Mouse (Mus musculus) stomach, embryonic 15.5 days (tissue): ENCODE data around the gene Dync1i1. TPM values are rescaled to one million over a fixed set of nuclear protein-coding genes. Genes with fewer than 3 reads are reported as not detected.

Experiments used
- ATAC-seq: fragments of 200-750 bp; cut with Nextera tagmentation; 2 replicates; pipeline ENCODE4 v1.8.0; 2017; ENCODE audit warnings: low read depth, moderate number of reproducible peaks, moderate TSS enrichment; ENCODE audit not compliant: insufficient read depth, low FRiP score
- H3K27ac ChIP-seq: fragments of 300-500 bp; sonication (generic); 2 replicates; pipeline ENCODE4 v1.5.1; 2015; ENCODE audit warnings: mild to moderate bottlenecking, inconsistent platforms
- H3K27me3 ChIP-seq: fragments of 300-500 bp; sonication (generic); replicated peaks from 2 replicates; pipeline ENCODE4 v1.6.1; 2015; ENCODE audit warnings: inconsistent platforms
- H3K36me3 ChIP-seq: fragments of 300-500 bp; sonication (generic); 2 replicates; pipeline ENCODE4 v1.6.1; 2015; ENCODE audit warnings: inconsistent platforms
- H3K4me1 ChIP-seq: fragments of 300-500 bp; sonication (generic); 2 replicates; pipeline ENCODE4 v1.6.1; 2015; ENCODE audit warnings: inconsistent platforms
- H3K4me2 ChIP-seq: fragments of 300-500 bp; sonication (generic); 2 replicates; pipeline ENCODE4 v1.6.1; 2015; ENCODE audit warnings: mild to moderate bottlenecking, inconsistent platforms
- H3K4me3 ChIP-seq: fragments of 300-500 bp; sonication (generic); replicated peaks from 2 replicates; pipeline ENCODE4 v1.5.1; 2015; ENCODE audit warnings: inconsistent platforms
- H3K9ac ChIP-seq: fragments of 300-500 bp; sonication (generic); 2 replicates; pipeline ENCODE4 v1.6.1; 2015; ENCODE audit warnings: inconsistent platforms
- H3K9me3 ChIP-seq: fragments of 300-500 bp; sonication (generic); 2 replicates; pipeline ENCODE4 v1.6.1; 2016; ENCODE audit warnings: inconsistent platforms
- WGBS: fragments of 180-500 bp; shearing (Covaris S2); methylation state at CpG from one replicate; pipeline ENCODE4 v1.1.7; 2015; 5-methylcytosine and 5-hydroxymethylcytosine counted together
- polyA plus RNA-seq: library from polyadenylated mRNA; unstranded; fragments of >200 nt; fragmentation: Nextera tagmentation; extraction: Ambion mirVana; gene quantifications from 2 replicates; pipeline ENCODE4 v1.2.1, GENCODE M21; 2015

The Dync1i1 gene
- polyA plus RNA-seq, 1 experiment from 2014 or later, result 1.2 TPM

- no peaks in the 10 kb centered on the region for H3K9me3 ChIP-seq
- H3K27ac ChIP-seq, result no peak overlapping the region
- no peaks in the 10 kb centered on the region for H3K4me1 ChIP-seq
- H3K36me3 ChIP-seq, result no peaks in the 10 kb centered on the region
- H3K4me3 ChIP-seq, result no peak overlapping the region
- no peak for ATAC-seq
- H3K9ac ChIP-seq, result no peak overlapping the region
- no peak overlapping the region for H3K4me2 ChIP-seq
- H3K27me3 ChIP-seq, result no peaks in the 10 kb centered on the region
Observed at GRCm38 (mm10) chr6:5734398-5734797, 9.0 kb downstream of the Dync1i1 start.

GRCm38 (mm10) chr6:5734862-5735261 lies 9.4 kb downstream of the Dync1i1 start:
- no peak overlapping the region for H3K27ac ChIP-seq
- no peak overlapping the region for H3K4me3 ChIP-seq
- WGBS, result 79% methylated on average over 1 of the region's 1 CpGs
- H3K9ac ChIP-seq, result no peak overlapping the region
- no peaks in the 10 kb centered on the region for H3K4me1 ChIP-seq
- ATAC-seq, result no peak
- no peak overlapping the region for H3K4me2 ChIP-seq
- no peaks in the 10 kb centered on the region for H3K36me3 ChIP-seq
- no peaks in the 10 kb centered on the region for H3K9me3 ChIP-seq
- no peaks in the 10 kb centered on the region for H3K27me3 ChIP-seq

GRCm38 (mm10) chr6:5739711-5740110 lies 14.3 kb downstream of the Dync1i1 start:
- Histone ChIP-seq H3K27me3 (no peaks in the 10 kb centered on the region), H3K9ac (no peak overlapping the region), H3K9me3 (no peaks in the 10 kb centered on the region), H3K4me2 (no peak overlapping the region), H3K4me3 (no peak overlapping the region), H3K4me1 (no peaks in the 10 kb centered on the region), H3K36me3 (no peaks in the 10 kb centered on the region), H3K27ac (no peak overlapping the region)
- WGBS, result 81% methylated on average over 7 of the region's 7 CpGs
- no peak for ATAC-seq

- Histone ChIP-seq H3K36me3 (no peaks in the 10 kb centered on the region), H3K4me3 (no peak overlapping the region), H3K9me3 (no peaks in the 10 kb centered on the region), H3K9ac (no peak overlapping the region), H3K27ac (no peak overlapping the region), H3K4me1 (no peaks in the 10 kb centered on the region), H3K4me2 (no peak overlapping the region), H3K27me3 (no peaks in the 10 kb centered on the region)
- no peak for ATAC-seq
- 87% methylated on average over 6 of the region's 6 CpGs for WGBS
Observed at GRCm38 (mm10) chr6:5741395-5742032, 16.1 kb downstream of the Dync1i1 start.

GRCm38 (mm10) chr6:5750079-5750711 lies 24.8 kb downstream of the Dync1i1 start:
- 50% methylated on average over 6 of the region's 6 CpGs for WGBS
- Histone ChIP-seq H3K4me2 (no peak overlapping the region), H3K36me3 (no peaks in the 10 kb centered on the region), H3K27me3 (no peaks in the 10 kb centered on the region), H3K9me3 (no peaks in the 10 kb centered on the region), H3K4me3 (no peak overlapping the region), H3K27ac (no peak overlapping the region), H3K9ac (no peak overlapping the region), H3K4me1 (no peaks in the 10 kb centered on the region)
- no peak; the same call in 1 of the 2 replicates for ATAC-seq

GRCm38 (mm10) chr6:5752128-5752527 lies 26.7 kb downstream of the Dync1i1 start:
- ATAC-seq, result no peak; the same call in 1 of the 2 replicates
- no peak overlapping the region for H3K4me2 ChIP-seq
- H3K27ac ChIP-seq, result no peak overlapping the region
- 57% methylated on average over 16 of the region's 16 CpGs for WGBS
- no peaks in the 10 kb centered on the region for H3K36me3 ChIP-seq
- H3K9me3 ChIP-seq, result no peaks in the 10 kb centered on the region
- H3K4me3 ChIP-seq, result no peak overlapping the region
- H3K9ac ChIP-seq, result no peak overlapping the region
- no peaks in the 10 kb centered on the region for H3K27me3 ChIP-seq
- H3K4me1 ChIP-seq, result no peaks in the 10 kb centered on the region

GRCm38 (mm10) chr6:5752617-5753016 lies 27.2 kb downstream of the Dync1i1 start:
- Histone ChIP-seq H3K4me3 (no peak overlapping the region), H3K4me2 (no peak overlapping the region), H3K9me3 (no peaks in the 10 kb centered on the region), H3K27me3 (no peaks in the 10 kb centered on the region), H3K9ac (no peak overlapping the region), H3K27ac (no peak overlapping the region), H3K36me3 (no peaks in the 10 kb centered on the region), H3K4me1 (no peaks in the 10 kb centered on the region)
- 74% methylated on average over 5 of the region's 5 CpGs for WGBS
- no peak for ATAC-seq

GRCm38 (mm10) chr6:5756509-5757130 lies 31.2 kb downstream of the Dync1i1 start:
- H3K27me3 ChIP-seq, result no peaks in the 10 kb centered on the region
- H3K27ac ChIP-seq, result no peak overlapping the region
- no peaks in the 10 kb centered on the region for H3K4me1 ChIP-seq
- ATAC-seq, result no peak
- H3K9me3 ChIP-seq, result no peaks in the 10 kb centered on the region
- H3K4me3 ChIP-seq, result no peak overlapping the region
- 50% methylated on average over 5 of the region's 5 CpGs for WGBS
- H3K36me3 ChIP-seq, result no peaks in the 10 kb centered on the region
- H3K4me2 ChIP-seq, result no peak overlapping the region
- H3K9ac ChIP-seq, result no peak overlapping the region

- no peak overlapping the region for H3K4me3 ChIP-seq
- no peak overlapping the region for H3K9ac ChIP-seq
- no peaks in the 10 kb centered on the region for H3K36me3 ChIP-seq
- H3K27me3 ChIP-seq, result no peaks in the 10 kb centered on the region
- H3K27ac ChIP-seq, result no peak overlapping the region
- H3K9me3 ChIP-seq, result no peaks in the 10 kb centered on the region
- no peak for ATAC-seq
- H3K4me1 ChIP-seq, result no peaks in the 10 kb centered on the region
- no peak overlapping the region for H3K4me2 ChIP-seq
- 40% methylated on average over 2 of the region's 2 CpGs for WGBS
Observed at GRCm38 (mm10) chr6:5762943-5763342, 37.5 kb downstream of the Dync1i1 start.

GRCm38 (mm10) chr6:5768576-5768975 lies 43.1 kb downstream of the Dync1i1 start:
- 67% methylated on average over 1 of the region's 1 CpGs for WGBS
- Histone ChIP-seq H3K4me3 (no peak overlapping the region), H3K9ac (no peak overlapping the region), H3K27me3 (no peaks in the 10 kb centered on the region), H3K4me2 (no peak overlapping the region), H3K36me3 (no peaks in the 10 kb centered on the region), H3K27ac (no peak overlapping the region), H3K9me3 (no peaks in the 10 kb centered on the region), H3K4me1 (no peaks in the 10 kb centered on the region)
- ATAC-seq, result no peak

- no peak overlapping the region for H3K27ac ChIP-seq
- ATAC-seq, result no peak
- H3K4me1 ChIP-seq, result no peaks in the 10 kb centered on the region
- H3K4me3 ChIP-seq, result no peak overlapping the region
- H3K27me3 ChIP-seq, result no peaks in the 10 kb centered on the region
- 76% methylated on average over 4 of the region's 4 CpGs for WGBS
- no peaks in the 10 kb centered on the region for H3K9me3 ChIP-seq
- H3K9ac ChIP-seq, result no peak overlapping the region
- H3K4me2 ChIP-seq, result no peak overlapping the region
- H3K36me3 ChIP-seq, result no peaks in the 10 kb centered on the region
Observed at GRCm38 (mm10) chr6:5770283-5770682, 44.8 kb downstream of the Dync1i1 start.

GRCm38 (mm10) chr6:5775461-5775860 lies 50.0 kb downstream of the Dync1i1 start:
- H3K27ac ChIP-seq, result no peak overlapping the region
- no peaks in the 10 kb centered on the region for H3K36me3 ChIP-seq
- no peak for ATAC-seq
- H3K4me3 ChIP-seq, result no peak overlapping the region
- H3K9me3 ChIP-seq, result no peaks in the 10 kb centered on the region
- H3K9ac ChIP-seq, result no peak overlapping the region
- 71% methylated on average over 3 of the region's 3 CpGs for WGBS
- no peaks in the 10 kb centered on the region for H3K4me1 ChIP-seq
- no peak overlapping the region for H3K4me2 ChIP-seq
- no peaks in the 10 kb centered on the region for H3K27me3 ChIP-seq
